Mouse (Mus musculus) cerebellum, postnatal 10 days (tissue): ENCODE data around the gene Abcc9.
"Not testable (repeated sequence)": the region's sequence is repeated elsewhere in the genome, so short reads cannot be mapped to it uniquely, and the experiment has no call there.

Source experiments
- DNase-seq, 2 experiments: peaks; one replicate each; pipeline ENCODE4 v3.0.0; 2021; ENCODE audit warnings: mixed read lengths in 2 of 2

Abcc9 gene

GRCm38 (mm10) chr6:142703441-142703930, 1.4 kb upstream of the Abcc9 start:
- DNase-seq, result peak; percentile 51 to 62

GRCm38 (mm10) chr6:142701161-142701560, 954 bp downstream of the Abcc9 start:
- DNase-seq, result no peak

GRCm38 (mm10) chr6:142700753-142701152, 1.4 kb downstream of the Abcc9 start:
- DNase-seq, result no peak

GRCm38 (mm10) chr6:142692085-142692484, 10.0 kb downstream of the Abcc9 start:
- DNase-seq, result no peak

- DNase-seq, result no peak
Measured at GRCm38 (mm10) chr6:142689673-142690072, 12.4 kb downstream of the Abcc9 start.

- DNase-seq, result no peak
Measured at GRCm38 (mm10) chr6:142682985-142683691, 19.0 kb downstream of the Abcc9 start.

GRCm38 (mm10) chr6:142670021-142670420, 32.1 kb downstream of the Abcc9 start:
- no peak for DNase-seq

- no peak for DNase-seq
Measured at GRCm38 (mm10) chr6:142669343-142669742, 32.8 kb downstream of the Abcc9 start.

GRCm38 (mm10) chr6:142668831-142669230, 33.3 kb downstream of the Abcc9 start:
- DNase-seq, result no peak

- no peak for DNase-seq
Measured at GRCm38 (mm10) chr6:142668419-142668766, 33.7 kb downstream of the Abcc9 start.

- DNase-seq, result peak; percentile 19 to 29
Measured at GRCm38 (mm10) chr6:142667701-142668418, 34.3 kb downstream of the Abcc9 start.

- DNase-seq, result not testable (repeated sequence)
Measured at GRCm38 (mm10) chr6:142662056-142662455, 40.1 kb downstream of the Abcc9 start.

GRCm38 (mm10) chr6:142659038-142659437, 43.1 kb downstream of the Abcc9 start:
- DNase-seq, result peak; percentile 60 to 67

- DNase-seq, result no peak
Measured at GRCm38 (mm10) chr6:142654561-142654960, 47.6 kb downstream of the Abcc9 start.

GRCm38 (mm10) chr6:142652175-142652574, 49.9 kb downstream of the Abcc9 start:
- DNase-seq, result no peak

- DNase-seq, result no peak
Measured at GRCm38 (mm10) chr6:142649331-142649730, 52.8 kb downstream of the Abcc9 start.

- DNase-seq, result no peak
Measured at GRCm38 (mm10) chr6:142645474-142645873, 56.6 kb downstream of the Abcc9 start.

GRCm38 (mm10) chr6:142639301-142639700, 62.8 kb downstream of the Abcc9 start:
- DNase-seq, result no peak

- no peak for DNase-seq
Measured at GRCm38 (mm10) chr6:142635654-142636053, 66.5 kb downstream of the Abcc9 start.

- no peak for DNase-seq
Measured at GRCm38 (mm10) chr6:142635185-142635583, 66.9 kb downstream of the Abcc9 start.

GRCm38 (mm10) chr6:142634530-142635184, 67.5 kb downstream of the Abcc9 start:
- no peak for DNase-seq

- DNase-seq, result no peak
Measured at GRCm38 (mm10) chr6:142623351-142623750, 78.8 kb downstream of the Abcc9 start.

- DNase-seq, result peak in 1 of 2 experiments; percentile 12
Measured at GRCm38 (mm10) chr6:142616659-142617058, 85.5 kb downstream of the Abcc9 start.

- DNase-seq, result peak; percentile 60 to 73
Measured at GRCm38 (mm10) chr6:142614324-142614723, 87.8 kb downstream of the Abcc9 start.
